Mouse (Mus musculus): ENCODE results near the gene Panx3. TPM values are rescaled to one million over a fixed set of nuclear protein-coding genes. Genes with fewer than 3 reads are reported as not detected.
A peak's percentile ranks its signal among the peaks of the same experiment; 100 is the strongest.

Gene Panx3
- polyA plus RNA-seq, 1 experiment from 2014 or later, result not detected

DNA sequence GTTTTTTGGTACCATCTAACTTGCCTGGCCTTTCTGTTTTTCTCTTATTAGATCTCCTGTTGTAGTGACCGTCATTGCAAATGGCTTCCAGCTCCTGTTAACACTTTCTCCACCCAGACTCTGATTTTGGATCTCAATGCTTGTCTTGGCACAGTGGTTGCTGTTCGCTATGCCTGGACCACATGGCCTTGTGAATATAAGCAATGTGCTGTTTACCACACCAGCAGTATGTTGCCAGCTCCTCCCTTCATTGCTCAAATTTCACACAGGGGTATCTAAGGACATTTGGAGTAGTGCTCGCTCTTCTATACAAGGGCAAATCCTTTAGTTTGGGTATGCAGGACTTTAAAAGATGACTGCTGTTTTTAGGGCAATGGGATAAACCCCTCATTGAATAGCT lies 22.8 kb downstream of the Panx3 start:
- ATAC-seq (replicated peaks; ENCODE audit: low FRiP score) (no peak), DNase-seq (ENCODE audit: low spot score) (no peak)
- Histone ChIP-seq H3K4me1 (replicated peaks; ENCODE audit: control insufficient read depth, insufficient read depth, low read length) (no peaks in the 10 kb centered on the region), H3K9me3 (ENCODE audit: control insufficient read depth, low read length) (no peaks in the 10 kb centered on the region), H3K9ac (ENCODE audit: low read depth, low read length) (no peak overlapping the region), H3K27me3 (replicated peaks; ENCODE audit: control insufficient read depth, insufficient read depth, low read length) (no peaks in the 10 kb centered on the region), H3K4me3 (ENCODE audit: low read depth, low read length) (no peak overlapping the region), H3K4me2 (no peak overlapping the region), H3K27ac (ENCODE audit: low read depth, low read length) (no peak overlapping the region), H3K36me3 (ENCODE audit: control insufficient read depth, insufficient read depth, low read length) (peaks cover 22% of the 10 kb centered on the region)
- 83% methylated on average over 3 of the region's 3 CpGs for WGBS

GRCm38 (mm10) chr9:37638721-37639120 lies 30.3 kb downstream of the Panx3 start:
- H3K9ac ChIP-seq (ENCODE audit: low read depth, low read length), result no peak overlapping the region
- H3K27me3 ChIP-seq (replicated peaks; ENCODE audit: control insufficient read depth, insufficient read depth, low read length), result no peaks in the 10 kb centered on the region
- 81% methylated on average over 3 of the region's 3 CpGs for WGBS

GRCm38 (mm10) chr9:37636800-37637542 lies 32.1 kb downstream of the Panx3 start:
- Histone ChIP-seq H3K27ac (ENCODE audit: low read depth, low read length) (no peak overlapping the region), H3K36me3 (ENCODE audit: control insufficient read depth, insufficient read depth, low read length) (no peaks in the 10 kb centered on the region), H3K4me3 (ENCODE audit: low read depth, low read length) (no peak overlapping the region), H3K9ac (ENCODE audit: low read depth, low read length) (no peak overlapping the region), H3K9me3 (ENCODE audit: control insufficient read depth, low read length) (no peaks in the 10 kb centered on the region), H3K4me1 (replicated peaks; ENCODE audit: control insufficient read depth, insufficient read depth, low read length) (no peaks in the 10 kb centered on the region), H3K4me2 (no peak overlapping the region), H3K27me3 (replicated peaks; ENCODE audit: control insufficient read depth, insufficient read depth, low read length) (no peaks in the 10 kb centered on the region)
- DNase-seq (ENCODE audit: low spot score) (no peak), ATAC-seq (replicated peaks; ENCODE audit: low FRiP score) (no peak)
- 61% methylated on average over 6 of the region's 6 CpGs for WGBS

More at GRCm38 (mm10) chr9:37638721-37639120, 30.3 kb downstream of the Panx3 start:
- Histone ChIP-seq H3K27ac (ENCODE audit: low read depth, low read length) (no peak overlapping the region), H3K9me3 (ENCODE audit: control insufficient read depth, low read length) (no peaks in the 10 kb centered on the region), H3K4me2 (no peak overlapping the region), H3K4me3 (ENCODE audit: low read depth, low read length) (no peak overlapping the region), H3K36me3 (ENCODE audit: control insufficient read depth, insufficient read depth, low read length) (no peaks in the 10 kb centered on the region), H3K4me1 (replicated peaks; ENCODE audit: control insufficient read depth, insufficient read depth, low read length) (no peaks in the 10 kb centered on the region)
- no peak for ATAC-seq (replicated peaks; ENCODE audit: low FRiP score)
- no peak for DNase-seq (ENCODE audit: low spot score)

DNA sequence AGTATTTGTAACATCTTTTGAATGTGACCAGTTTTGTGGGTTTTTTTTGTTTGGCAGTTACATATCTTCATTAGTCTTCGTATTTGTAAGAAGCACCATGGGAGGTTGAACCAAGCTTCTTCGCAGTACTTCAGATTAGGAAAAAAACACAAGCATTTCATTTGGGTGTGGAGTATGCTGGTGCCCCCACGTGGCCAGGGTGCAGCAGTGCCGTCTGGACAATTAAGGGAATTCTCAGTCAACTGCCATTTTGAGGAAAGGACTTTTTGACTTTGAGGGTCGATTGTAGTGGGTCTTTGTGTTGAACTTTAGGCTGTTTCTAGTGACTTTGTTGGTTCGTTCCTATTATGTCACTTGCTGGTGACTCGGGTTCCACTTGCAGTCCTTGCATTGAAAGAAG lies 32.7 kb downstream of the Panx3 start:
- H3K4me3 ChIP-seq (ENCODE audit: low read depth, low read length), result no peak overlapping the region
- 17% methylated on average over 7 of the region's 7 CpGs for WGBS
- H3K9me3 ChIP-seq (ENCODE audit: control insufficient read depth, low read length), result no peaks in the 10 kb centered on the region
- H3K36me3 ChIP-seq (ENCODE audit: control insufficient read depth, insufficient read depth, low read length), result no peaks in the 10 kb centered on the region
- no peak overlapping the region for H3K4me2 ChIP-seq
- no peak overlapping the region for H3K27ac ChIP-seq (ENCODE audit: low read depth, low read length)
- no peaks in the 10 kb centered on the region for H3K27me3 ChIP-seq (replicated peaks; ENCODE audit: control insufficient read depth, insufficient read depth, low read length)
- no peak overlapping the region for H3K9ac ChIP-seq (ENCODE audit: low read depth, low read length)
- ATAC-seq (replicated peaks; ENCODE audit: low FRiP score), result peak; percentile 45; the same call in 1 of the 2 replicates
- H3K4me1 ChIP-seq (replicated peaks; ENCODE audit: control insufficient read depth, insufficient read depth, low read length), result no peaks in the 10 kb centered on the region
- peak; percentile 42 for DNase-seq (ENCODE audit: low spot score)

GRCm38 (mm10) chr9:37634269-37634668 lies 34.8 kb downstream of the Panx3 start:
- Histone ChIP-seq H3K9me3 (ENCODE audit: control insufficient read depth, low read length) (no peaks in the 10 kb centered on the region), H3K4me2 (no peak overlapping the region), H3K27ac (ENCODE audit: low read depth, low read length) (no peak overlapping the region), H3K36me3 (ENCODE audit: control insufficient read depth, insufficient read depth, low read length) (no peaks in the 10 kb centered on the region), H3K27me3 (replicated peaks; ENCODE audit: control insufficient read depth, insufficient read depth, low read length) (no peaks in the 10 kb centered on the region), H3K4me1 (replicated peaks; ENCODE audit: control insufficient read depth, insufficient read depth, low read length) (no peaks in the 10 kb centered on the region), H3K9ac (ENCODE audit: low read depth, low read length) (no peak overlapping the region), H3K4me3 (ENCODE audit: low read depth, low read length) (no peak overlapping the region)
- ATAC-seq (replicated peaks; ENCODE audit: low FRiP score) (no peak), DNase-seq (ENCODE audit: low spot score) (no peak)
- WGBS, result 87% methylated on average over 3 of the region's 3 CpGs

GRCm38 (mm10) chr9:37632305-37632704 lies 36.7 kb downstream of the Panx3 start:
- Histone ChIP-seq H3K4me2 (no peak overlapping the region), H3K9ac (ENCODE audit: low read depth, low read length) (no peak overlapping the region), H3K27ac (ENCODE audit: low read depth, low read length) (no peak overlapping the region), H3K4me1 (replicated peaks; ENCODE audit: control insufficient read depth, insufficient read depth, low read length) (no peaks in the 10 kb centered on the region), H3K4me3 (ENCODE audit: low read depth, low read length) (no peak overlapping the region), H3K9me3 (ENCODE audit: control insufficient read depth, low read length) (no peaks in the 10 kb centered on the region), H3K27me3 (replicated peaks; ENCODE audit: control insufficient read depth, insufficient read depth, low read length) (no peaks in the 10 kb centered on the region), H3K36me3 (ENCODE audit: control insufficient read depth, insufficient read depth, low read length) (no peaks in the 10 kb centered on the region)
- DNase-seq (ENCODE audit: low spot score) (no peak), ATAC-seq (replicated peaks; ENCODE audit: low FRiP score) (no peak)
- 62% methylated on average over 2 of the region's 2 CpGs for WGBS

DNA sequence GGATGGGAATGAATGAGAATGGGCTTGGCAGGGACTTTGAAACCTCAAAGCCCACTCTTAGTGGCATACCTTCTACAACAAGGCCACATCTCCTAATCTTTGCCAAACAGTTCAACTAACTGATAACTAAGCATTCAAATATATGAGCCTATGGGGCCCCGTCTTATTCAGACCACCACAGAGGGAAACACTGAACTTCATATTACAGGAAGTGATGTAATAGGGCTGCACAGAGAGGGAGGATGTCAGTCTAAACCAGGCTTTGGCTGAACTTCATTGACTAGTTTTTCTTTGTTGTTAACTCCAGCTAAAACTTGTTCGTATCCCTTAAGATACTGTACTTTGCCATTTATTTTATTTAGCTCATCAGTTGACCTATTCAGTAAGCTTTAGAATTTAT lies 39.1 kb downstream of the Panx3 start:
- ATAC-seq (replicated peaks; ENCODE audit: low FRiP score), result no peak
- 78% methylated on average over 2 of the region's 2 CpGs for WGBS

GRCm38 (mm10) chr9:37628581-37628980 lies 40.5 kb downstream of the Panx3 start:
- Histone ChIP-seq H3K36me3 (ENCODE audit: control insufficient read depth, insufficient read depth, low read length) (no peaks in the 10 kb centered on the region), H3K4me1 (replicated peaks; ENCODE audit: control insufficient read depth, insufficient read depth, low read length) (no peaks in the 10 kb centered on the region), H3K9me3 (ENCODE audit: control insufficient read depth, low read length) (no peaks in the 10 kb centered on the region), H3K27me3 (replicated peaks; ENCODE audit: control insufficient read depth, insufficient read depth, low read length) (no peaks in the 10 kb centered on the region), H3K27ac (ENCODE audit: low read depth, low read length) (no peak overlapping the region), H3K9ac (ENCODE audit: low read depth, low read length) (no peak overlapping the region), H3K4me3 (ENCODE audit: low read depth, low read length) (no peak overlapping the region), H3K4me2 (no peak overlapping the region)
- WGBS, result 79% methylated on average over 4 of the region's 4 CpGs
- ATAC-seq (replicated peaks; ENCODE audit: low FRiP score), result no peak
- DNase-seq (ENCODE audit: low spot score), result no peak

More for the DNA sequence above, 39.1 kb downstream of the Panx3 start:
- no peak for DNase-seq (ENCODE audit: low spot score)
- Histone ChIP-seq H3K27ac (ENCODE audit: low read depth, low read length) (no peak overlapping the region), H3K4me3 (ENCODE audit: low read depth, low read length) (no peak overlapping the region), H3K27me3 (replicated peaks; ENCODE audit: control insufficient read depth, insufficient read depth, low read length) (no peaks in the 10 kb centered on the region), H3K9ac (ENCODE audit: low read depth, low read length) (no peak overlapping the region), H3K4me1 (replicated peaks; ENCODE audit: control insufficient read depth, insufficient read depth, low read length) (no peaks in the 10 kb centered on the region), H3K9me3 (ENCODE audit: control insufficient read depth, low read length) (no peaks in the 10 kb centered on the region), H3K4me2 (no peak overlapping the region), H3K36me3 (ENCODE audit: control insufficient read depth, insufficient read depth, low read length) (no peaks in the 10 kb centered on the region)

GRCm38 (mm10) chr9:37627263-37627662 lies 41.8 kb downstream of the Panx3 start:
- ATAC-seq (replicated peaks; ENCODE audit: low FRiP score) (no peak), DNase-seq (ENCODE audit: low spot score) (no peak)
- H3K4me3 ChIP-seq (ENCODE audit: low read depth, low read length), result no peak overlapping the region
- H3K4me2 ChIP-seq, result no peak overlapping the region
- no peak overlapping the region for H3K9ac ChIP-seq (ENCODE audit: low read depth, low read length)
- H3K27me3 ChIP-seq (replicated peaks; ENCODE audit: control insufficient read depth, insufficient read depth, low read length), result no peaks in the 10 kb centered on the region
- H3K27ac ChIP-seq (ENCODE audit: low read depth, low read length), result no peak overlapping the region
- no peaks in the 10 kb centered on the region for H3K4me1 ChIP-seq (replicated peaks; ENCODE audit: control insufficient read depth, insufficient read depth, low read length)
- H3K9me3 ChIP-seq (ENCODE audit: control insufficient read depth, low read length), result no peaks in the 10 kb centered on the region
- WGBS, result 97% methylated on average over 1 of the region's 1 CpGs
- H3K36me3 ChIP-seq (ENCODE audit: control insufficient read depth, insufficient read depth, low read length), result no peaks in the 10 kb centered on the region
